Mouse (Mus musculus): ENCODE results near the gene Pak7.
"Not testable (repeated sequence)": the region's sequence is repeated elsewhere in the genome, so short reads cannot be mapped to it uniquely, and the experiment has no call there.

The Pak7 gene

GRCm38 (mm10) chr2:136387181-136388131 is at the start of gene Pak7:
TSS of gene Pak7 (minus strand) at chr2:136387967.
- no peak for DNase-seq (ENCODE audit: low spot score)

DNA sequence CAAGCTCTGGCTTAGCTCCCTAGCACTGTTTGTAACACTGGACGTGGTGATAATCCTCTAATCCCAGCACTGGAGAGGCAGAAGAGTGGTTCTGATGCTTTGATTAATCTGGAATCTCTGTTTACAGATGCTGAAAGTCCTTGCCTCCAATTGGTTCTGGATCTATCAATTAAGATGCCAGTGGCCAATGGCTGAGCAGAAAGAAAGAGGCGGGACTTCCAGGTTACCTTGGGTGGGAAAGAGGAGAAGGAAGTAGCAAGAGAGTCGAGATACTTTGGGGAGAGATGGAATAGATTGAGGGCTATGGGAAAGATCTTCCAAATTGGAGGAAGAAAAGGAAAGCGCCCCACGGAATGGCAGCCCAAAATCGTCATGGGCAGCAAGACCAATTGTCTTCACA is 37.8 kb upstream of the Pak7 start:
- no peak for DNase-seq (ENCODE audit: low spot score)

DNA sequence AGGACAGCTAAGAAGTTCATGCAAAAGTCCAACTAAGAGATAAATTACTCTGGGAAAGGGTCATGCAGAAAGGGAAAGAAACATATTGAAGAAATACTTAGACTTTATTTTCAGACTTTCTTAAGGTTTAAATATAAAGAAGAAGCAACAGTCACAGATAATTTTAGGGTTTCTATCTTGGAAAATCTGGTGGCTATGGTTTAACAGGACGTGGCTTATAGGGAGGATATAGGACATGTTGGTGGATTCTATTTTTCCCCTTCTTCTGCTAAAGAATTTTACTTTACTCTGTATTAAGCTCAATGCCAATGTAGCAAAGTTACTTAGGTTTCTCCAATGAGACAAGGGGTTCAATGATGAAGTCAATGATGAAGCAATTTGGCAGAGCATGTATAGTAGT is 31.8 kb upstream of the Pak7 start:
- DNase-seq (ENCODE audit: low spot score), result no peak

DNA sequence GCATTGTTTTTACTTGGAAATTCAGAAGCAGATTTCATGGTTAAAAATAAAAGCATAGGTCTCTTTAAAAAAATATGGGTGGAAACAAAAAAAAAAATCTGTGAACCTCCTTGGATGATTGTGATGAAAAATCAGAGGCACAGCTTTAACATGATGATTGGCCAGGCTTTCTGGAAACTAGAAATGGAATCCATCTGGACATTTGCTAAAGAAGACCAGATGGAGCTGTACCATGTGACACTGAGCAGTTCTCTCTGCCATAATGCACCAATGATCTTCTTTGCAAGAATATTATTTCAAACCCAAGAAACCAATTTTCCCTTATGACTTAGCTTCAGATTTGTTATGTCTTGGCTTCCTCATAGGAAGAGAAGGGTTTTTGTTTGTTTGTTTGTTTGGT is 28.6 kb upstream of the Pak7 start:
- no peak for DNase-seq (ENCODE audit: low spot score)

GRCm38 (mm10) chr2:136402587-136402986 is 14.8 kb upstream of the Pak7 start:
- no peak for DNase-seq (ENCODE audit: low spot score)

- DNase-seq (ENCODE audit: low spot score), result no peak
Measured at GRCm38 (mm10) chr2:136375318-136375717, 12.4 kb downstream of the Pak7 start.

DNA sequence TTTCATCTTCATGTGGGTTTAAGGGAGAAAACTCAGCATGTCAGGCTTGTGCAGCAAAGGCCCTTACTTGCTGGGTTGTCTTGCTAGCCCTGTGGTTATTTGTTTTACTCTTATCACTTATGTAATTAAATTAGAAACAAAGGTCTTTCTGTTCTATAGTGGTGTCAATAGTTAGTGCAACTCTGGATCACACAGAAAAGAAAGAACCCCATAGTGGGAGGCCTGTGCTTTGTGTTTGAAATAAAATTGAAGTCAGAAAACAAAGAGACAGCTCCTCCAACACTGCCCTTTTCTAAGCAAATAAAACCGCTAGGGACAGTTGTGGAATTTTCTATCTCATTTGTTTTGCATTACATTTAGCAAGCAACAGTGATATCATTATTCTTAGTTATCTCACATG is 15.4 kb downstream of the Pak7 start:
- DNase-seq (ENCODE audit: low spot score), result no peak

- DNase-seq (ENCODE audit: low spot score), result no peak
Measured at GRCm38 (mm10) chr2:136351393-136352096, 36.2 kb downstream of the Pak7 start.

DNA sequence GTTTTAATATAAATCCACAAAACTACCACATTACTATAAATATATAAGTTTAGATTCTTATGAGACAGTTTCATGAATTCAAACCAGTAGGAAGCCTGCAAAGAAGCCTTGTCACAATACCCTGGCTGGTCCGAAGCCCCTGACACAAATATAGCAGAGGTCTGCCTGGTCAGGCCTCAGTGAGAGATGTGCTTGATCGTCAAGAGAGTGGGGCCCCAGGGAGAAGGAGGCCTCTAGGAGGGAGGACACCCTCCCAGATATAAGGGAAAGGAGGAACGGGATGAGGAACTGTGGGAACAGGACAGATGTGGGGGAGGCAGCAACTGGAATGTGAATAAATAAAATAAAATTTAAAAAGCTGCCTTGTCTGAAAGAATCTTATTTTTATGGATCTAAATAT is 37.3 kb downstream of the Pak7 start:
- DNase-seq (ENCODE audit: low spot score), result no peak

DNA sequence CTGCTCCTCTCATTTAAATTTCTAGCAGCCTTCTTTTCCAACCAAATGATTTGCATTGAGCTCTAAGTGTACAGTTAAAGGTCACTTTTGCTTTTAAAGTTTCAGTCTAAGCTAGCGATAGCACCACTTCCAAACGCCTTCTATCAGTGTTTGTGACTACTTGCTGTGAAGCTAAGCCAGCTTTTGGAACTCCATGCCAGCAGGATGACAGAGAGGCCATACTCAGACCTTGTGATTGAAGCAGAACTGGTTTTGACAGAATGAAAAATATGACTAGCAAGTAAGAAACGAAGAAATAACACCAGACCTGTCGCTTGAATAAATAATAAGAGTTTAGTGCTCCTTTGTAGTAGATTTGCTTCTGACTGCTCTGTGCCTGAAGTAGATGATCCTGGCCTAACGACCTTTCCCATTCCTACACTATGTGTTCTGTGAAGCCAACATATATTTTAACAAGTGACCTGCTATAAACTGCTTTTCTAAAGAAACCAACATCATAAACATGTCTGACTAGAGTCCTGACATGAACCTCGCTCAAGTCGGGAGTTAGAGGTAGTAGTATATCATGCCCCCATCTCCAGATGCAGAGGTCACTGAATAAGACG is 38.0 kb downstream of the Pak7 start:
- DNase-seq (ENCODE audit: low spot score), result no peak

GRCm38 (mm10) chr2:136344240-136344780 is 43.5 kb downstream of the Pak7 start:
- not testable (repeated sequence) for DNase-seq (ENCODE audit: low spot score)

GRCm38 (mm10) chr2:136329974-136330373 is 57.8 kb downstream of the Pak7 start:
- no peak for DNase-seq (ENCODE audit: low spot score)

DNA sequence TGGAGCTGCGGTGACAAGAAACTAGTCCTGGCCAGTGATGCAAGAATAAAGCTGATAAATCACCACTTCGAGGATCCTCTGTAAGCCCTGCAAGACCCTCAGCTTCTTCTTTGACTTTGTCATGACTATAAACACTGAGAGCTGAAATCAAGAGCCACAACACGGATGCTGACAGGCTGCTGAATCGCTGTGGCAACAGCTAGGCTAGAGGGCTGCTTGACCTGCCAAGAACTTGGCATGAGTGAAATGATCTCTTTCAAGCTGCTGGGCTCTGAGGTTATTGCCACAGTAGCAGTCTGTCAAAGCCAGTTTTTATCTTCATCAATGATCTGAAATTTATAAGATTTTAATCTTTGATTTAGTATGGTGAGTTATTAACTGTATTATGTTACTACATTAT is 62.1 kb downstream of the Pak7 start:
- DNase-seq (ENCODE audit: low spot score), result no peak

- DNase-seq (ENCODE audit: low spot score), result no peak
Measured at GRCm38 (mm10) chr2:136309313-136309712, 78.5 kb downstream of the Pak7 start.

GRCm38 (mm10) chr2:136308743-136309142 is 79.0 kb downstream of the Pak7 start:
- DNase-seq (ENCODE audit: low spot score), result no peak

DNA sequence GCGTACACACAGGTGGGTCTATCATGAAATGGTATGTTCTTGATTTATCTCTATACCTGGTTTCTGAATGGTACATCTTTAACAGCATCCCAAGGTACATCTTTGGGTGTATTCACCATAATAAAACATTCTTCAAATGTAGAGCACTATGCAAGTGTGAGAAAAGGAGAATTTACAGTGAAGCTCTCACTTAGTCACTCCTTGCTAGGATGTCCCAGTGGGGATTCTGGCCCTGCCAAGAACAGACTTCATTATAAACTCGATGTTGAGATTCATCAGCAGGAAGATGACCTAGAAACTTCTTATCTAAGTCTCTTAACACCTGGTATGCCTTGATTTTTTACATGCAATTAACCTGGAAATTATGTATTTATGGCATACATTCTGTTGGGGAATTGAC is 85.6 kb downstream of the Pak7 start:
- no peak for DNase-seq (ENCODE audit: low spot score)

DNA sequence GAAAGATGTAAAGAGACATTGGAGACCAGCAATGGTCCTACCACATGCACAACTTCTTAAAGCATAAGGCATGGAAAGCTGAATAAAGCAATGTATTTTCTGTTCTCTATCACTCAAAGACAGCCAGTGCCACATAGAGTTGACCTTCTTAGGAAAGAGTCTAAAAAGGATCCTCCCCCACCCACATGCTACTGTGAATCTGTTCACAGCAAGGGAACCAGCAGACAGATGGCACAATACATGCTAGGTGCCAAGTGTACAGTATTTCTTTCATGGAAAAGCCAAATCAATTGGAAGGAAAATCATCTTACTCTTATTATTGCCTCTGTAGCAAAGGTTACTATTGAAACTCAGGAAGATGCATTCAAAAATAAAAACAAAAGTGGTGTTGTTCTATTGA is 86.4 kb downstream of the Pak7 start:
- no peak for DNase-seq (ENCODE audit: low spot score)

DNA sequence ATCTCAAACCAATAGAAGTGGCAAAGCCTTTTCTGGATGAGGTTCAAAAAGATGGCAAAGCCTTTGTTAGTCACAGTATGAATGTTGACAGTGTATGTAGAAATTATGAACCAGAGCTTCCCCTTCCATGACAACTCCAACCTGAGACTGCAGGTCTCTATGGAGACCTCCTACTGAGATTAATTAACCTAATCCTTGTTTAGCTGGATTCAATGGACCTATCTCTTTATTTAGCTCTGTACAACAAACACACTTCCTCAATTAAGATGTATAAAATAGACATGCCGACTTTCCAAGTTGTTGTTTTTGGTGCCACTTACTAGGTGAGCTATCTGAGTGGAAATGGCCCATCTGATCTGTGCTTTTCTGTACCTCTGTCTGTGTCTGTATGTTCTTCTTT is 90.4 kb downstream of the Pak7 start:
- no peak for DNase-seq (ENCODE audit: low spot score)

- no peak for DNase-seq (ENCODE audit: low spot score)
Measured at GRCm38 (mm10) chr2:136282043-136282442, 105.7 kb downstream of the Pak7 start.

GRCm38 (mm10) chr2:136241960-136242359 is 145.8 kb downstream of the Pak7 start:
- DNase-seq (ENCODE audit: low spot score), result not testable (repeated sequence)

DNA sequence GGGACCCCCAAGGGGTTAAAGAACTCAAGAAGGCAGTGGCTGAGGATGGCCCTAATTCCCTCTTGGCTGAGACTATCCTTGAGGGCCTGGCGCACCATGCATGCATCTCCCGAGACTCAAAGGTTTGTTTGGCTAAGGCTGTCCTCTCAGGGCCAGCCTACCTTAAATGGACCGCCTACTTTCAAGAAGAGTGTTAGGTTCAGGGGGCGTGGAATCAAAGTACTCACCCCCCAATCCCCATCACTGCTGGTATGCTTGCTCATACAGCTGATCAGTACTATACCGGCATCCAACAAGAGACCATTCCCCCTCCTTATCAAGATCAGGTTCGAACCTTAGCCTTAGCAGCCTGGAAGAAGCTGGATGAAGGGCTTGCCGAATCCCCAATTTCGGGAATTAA is 156.5 kb downstream of the Pak7 start:
- no peak for DNase-seq (ENCODE audit: low spot score)

DNA sequence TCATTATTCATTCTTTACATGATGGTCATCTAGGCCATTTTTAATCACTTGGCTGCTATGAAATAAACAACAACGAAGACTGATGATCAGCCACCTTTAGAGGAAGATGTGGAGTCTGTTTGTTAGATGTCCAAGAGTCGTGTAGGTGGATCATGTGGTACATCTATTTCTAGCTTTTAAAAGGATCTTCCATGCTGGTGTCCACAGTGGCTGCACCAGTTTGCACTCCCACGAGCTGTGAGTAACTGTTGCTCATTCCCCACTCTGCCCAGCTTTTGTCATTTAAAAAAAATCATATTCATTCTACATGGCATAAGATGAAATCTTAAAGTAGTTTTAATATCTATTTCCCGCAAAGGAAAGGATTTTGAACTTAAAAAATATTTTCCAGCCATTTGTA is 183.7 kb downstream of the Pak7 start:
- DNase-seq (ENCODE audit: low spot score), result no peak

DNA sequence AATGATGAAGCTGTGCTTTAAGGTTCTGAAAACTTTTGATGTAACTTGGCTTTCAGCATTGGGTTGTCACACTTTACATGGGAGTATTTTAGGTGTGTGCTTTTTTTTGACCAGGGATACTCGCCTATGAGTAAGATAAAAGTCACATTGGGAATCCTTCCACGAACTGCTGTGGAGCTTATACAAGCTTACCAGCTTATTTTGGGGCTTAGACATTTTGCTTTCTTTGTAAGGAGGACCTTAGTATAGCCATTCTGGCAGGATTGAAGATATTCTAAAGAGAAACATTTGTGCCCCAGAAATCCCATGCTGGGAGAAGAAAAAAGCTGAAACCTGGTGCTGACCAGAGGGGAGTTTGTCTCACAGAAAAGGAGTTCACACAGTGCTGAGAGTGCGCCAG is 212.7 kb downstream of the Pak7 start:
- DNase-seq (ENCODE audit: low spot score), result no peak

Data from c-Kit-positive CD71-positive TER-119-positive erythroid progenitor cells, embryonic 14.5 days (primary cell).